Mouse (Mus musculus): ENCODE measurements around the gene Cd22. TPM values are rescaled to one million over a fixed set of nuclear protein-coding genes. Genes with fewer than 3 reads are reported as not detected.
A peak's percentile ranks its signal among the peaks of the same experiment; 100 is the strongest.

The Cd22 gene
- polyA plus RNA-seq, 1 experiment from 2014 or later = 0.74 TPM

GRCm38 (mm10) chr7:30820854-30821445, 59.2 kb downstream of the Cd22 start:
- peaks cover 7% of the 10 kb centered on the region for H3K4me1 ChIP-seq (ENCODE audit: control insufficient read depth, low read depth, low read length)
- H3K4me3 ChIP-seq (ENCODE audit: low read depth, low read length) = peak overlapping the region; percentile 6; the same call in 1 of the 2 replicates
- 0 out of 2 replicates have a peak overlapping the region, but pooled peaks have one; percentile 5 for H3K4me2 ChIP-seq (ENCODE audit: low read depth, low read length)
- no peaks in the 10 kb centered on the region for H3K36me3 ChIP-seq (ENCODE audit: control insufficient read depth, insufficient read depth)
- WGBS (ENCODE audit: insufficient replicate concordance) = 11% methylated on average over 7 of the region's 7 CpGs
- no peak for ATAC-seq (ENCODE audit: low read depth)
- no peak overlapping the region; the same call in 1 of the 2 replicates for H3K27ac ChIP-seq (ENCODE audit: low read length)
- H3K9ac ChIP-seq (ENCODE audit: low read depth, low read length) = peak overlapping the region; percentile 26; the same call in 1 of the 2 replicates
- no peaks in the 10 kb centered on the region for H3K9me3 ChIP-seq (replicated peaks; ENCODE audit: control insufficient read depth, low read length)
- no peaks in the 10 kb centered on the region for H3K27me3 ChIP-seq (ENCODE audit: control insufficient read depth, insufficient read depth, low read depth, low read length)

- 33% methylated on average over 6 of the region's 6 CpGs for WGBS (ENCODE audit: insufficient replicate concordance)
- Histone ChIP-seq H3K4me2 (ENCODE audit: low read depth, low read length) (0 out of 2 replicates have a peak overlapping the region, but pooled peaks have one; percentile 5), H3K4me3 (ENCODE audit: low read depth, low read length) (peak overlapping the region; percentile 13; the same call in 1 of the 2 replicates), H3K4me1 (ENCODE audit: control insufficient read depth, low read depth, low read length) (peaks cover 7% of the 10 kb centered on the region), H3K36me3 (ENCODE audit: control insufficient read depth, insufficient read depth) (no peaks in the 10 kb centered on the region), H3K27ac (ENCODE audit: low read length) (no peak overlapping the region; the same call in 1 of the 2 replicates), H3K9ac (ENCODE audit: low read depth, low read length) (peak overlapping the region; percentile 26; the same call in 1 of the 2 replicates), H3K27me3 (ENCODE audit: control insufficient read depth, insufficient read depth, low read depth, low read length) (no peaks in the 10 kb centered on the region), H3K9me3 (replicated peaks; ENCODE audit: control insufficient read depth, low read length) (no peaks in the 10 kb centered on the region)
- peak; percentile 65; the same call in 1 of the 2 replicates for ATAC-seq (ENCODE audit: low read depth)
These were observed 60.0 kb downstream of the Cd22 start for GRCm38 (mm10) chr7:30820131-30820530.

Other genes with a start within 250 kb of the Cd22 start
- not detected in 2 replicates for gene Etv2, start 244.5 kb downstream of the Cd22 start, polyA plus RNA-seq (2015; fragmentation: Nextera tagmentation; extraction: Ambion mirVana)
- 41.9 and 43.4 TPM in 2 replicates for gene Rbm42, start 230.0 kb downstream of the Cd22 start, polyA plus RNA-seq (2015; fragmentation: Nextera tagmentation; extraction: Ambion mirVana)
- gene Haus5, start 215.3 kb downstream of the Cd22 start, polyA plus RNA-seq (2015; fragmentation: Nextera tagmentation; extraction: Ambion mirVana) = 28.5 and 31.8 TPM in 2 replicates
- not detected in 2 replicates for gene Pmis2, start 208.7 kb downstream of the Cd22 start, polyA plus RNA-seq (2015; fragmentation: Nextera tagmentation; extraction: Ambion mirVana)
- gene 2200002J24Rik, start 181.4 kb downstream of the Cd22 start, polyA plus RNA-seq (2015; fragmentation: Nextera tagmentation; extraction: Ambion mirVana) = 0.57 and 0.90 TPM in 2 replicates
- gene Atp4a, start 168.1 kb downstream of the Cd22 start, polyA plus RNA-seq (2015; fragmentation: Nextera tagmentation; extraction: Ambion mirVana) = 4.1 and 4.4 TPM in 2 replicates
- gene Tmem147, start 150.8 kb downstream of the Cd22 start, polyA plus RNA-seq (2015; fragmentation: Nextera tagmentation; extraction: Ambion mirVana) = 94.1 and 96.0 TPM in 2 replicates
- 0.14 TPM in 1 of 2 replicates, not detected in the other for gene Gapdhs, start 136.7 kb downstream of the Cd22 start, polyA plus RNA-seq (2015; fragmentation: Nextera tagmentation; extraction: Ambion mirVana)
- 0.05 and 0.20 TPM in 2 replicates for gene Sbsn, start 128.9 kb downstream of the Cd22 start, polyA plus RNA-seq (2015; fragmentation: Nextera tagmentation; extraction: Ambion mirVana)
- gene Dmkn, start 116.6 kb downstream of the Cd22 start, polyA plus RNA-seq (2015; fragmentation: Nextera tagmentation; extraction: Ambion mirVana) = 0.36 and 0.40 TPM in 2 replicates
- gene Krtdap, start 92.4 kb downstream of the Cd22 start, polyA plus RNA-seq (2015; fragmentation: Nextera tagmentation; extraction: Ambion mirVana) = 0.22 TPM in 1 of 2 replicates, not detected in the other
- 0.90 and 1.1 TPM in 2 replicates for gene Ffar2, start 56.6 kb downstream of the Cd22 start, polyA plus RNA-seq (2015; fragmentation: Nextera tagmentation; extraction: Ambion mirVana)
- not detected in 2 replicates for gene Ffar3, start 24.2 kb downstream of the Cd22 start, polyA plus RNA-seq (2015; fragmentation: Nextera tagmentation; extraction: Ambion mirVana)
- not detected in 2 replicates for gene Ffar1, start 18.8 kb downstream of the Cd22 start, polyA plus RNA-seq (2015; fragmentation: Nextera tagmentation; extraction: Ambion mirVana)
- gene Mag, start 34.5 kb upstream of the Cd22 start, polyA plus RNA-seq (2015; fragmentation: Nextera tagmentation; extraction: Ambion mirVana) = 0.16 and 0.27 TPM in 2 replicates
- gene Hamp2, start 44.3 kb upstream of the Cd22 start, polyA plus RNA-seq (2015; fragmentation: Nextera tagmentation; extraction: Ambion mirVana) = not detected in 2 replicates
- 10.4 and 17.5 TPM in 2 replicates for gene Hamp, start 63.7 kb upstream of the Cd22 start, polyA plus RNA-seq (2015; fragmentation: Nextera tagmentation; extraction: Ambion mirVana)
- gene Usf2, start 76.5 kb upstream of the Cd22 start, polyA plus RNA-seq (2015; fragmentation: Nextera tagmentation; extraction: Ambion mirVana) = 7.9 and 9.0 TPM in 2 replicates
- 30.5 and 31.8 TPM in 2 replicates for gene Lsr, start 93.1 kb upstream of the Cd22 start, polyA plus RNA-seq (2015; fragmentation: Nextera tagmentation; extraction: Ambion mirVana)
- gene Fam187b, start 93.4 kb upstream of the Cd22 start, polyA plus RNA-seq (2015; fragmentation: Nextera tagmentation; extraction: Ambion mirVana) = 3.2 and 3.8 TPM in 2 replicates
- gene Fxyd5, start 162.1 kb upstream of the Cd22 start, polyA plus RNA-seq (2015; fragmentation: Nextera tagmentation; extraction: Ambion mirVana) = 19.9 and 22.4 TPM in 2 replicates
- gene Fxyd7, start 171.1 kb upstream of the Cd22 start, polyA plus RNA-seq (2015; fragmentation: Nextera tagmentation; extraction: Ambion mirVana) = 0.15 and 0.65 TPM in 2 replicates
- 120 and 130 TPM in 2 replicates for gene Fxyd1, start 176.9 kb upstream of the Cd22 start, polyA plus RNA-seq (2015; fragmentation: Nextera tagmentation; extraction: Ambion mirVana)
- 0.02 and 0.12 TPM in 2 replicates for gene Lgi4, start 179.0 kb upstream of the Cd22 start, polyA plus RNA-seq (2015; fragmentation: Nextera tagmentation; extraction: Ambion mirVana)
- gene Fxyd3, start 196.4 kb upstream of the Cd22 start, polyA plus RNA-seq (2015; fragmentation: Nextera tagmentation; extraction: Ambion mirVana) = 0.51 and 1.1 TPM in 2 replicates
- 129 and 145 TPM in 2 replicates for gene Hpn, start 234.9 kb upstream of the Cd22 start, polyA plus RNA-seq (2015; fragmentation: Nextera tagmentation; extraction: Ambion mirVana)
- gene Scn1b, start 246.7 kb upstream of the Cd22 start, polyA plus RNA-seq (2015; fragmentation: Nextera tagmentation; extraction: Ambion mirVana) = 0.75 and 0.76 TPM in 2 replicates

All from liver, embryonic 16.5 days (tissue).